Mouse (Mus musculus) midbrain, postnatal 0 days (tissue): ENCODE measurements at regions not wholly inside any gene's neighbourhood (a gene's known extent, or its start where the extent isn't known, plus 50 kb on each side); places are given as distances from the start of the nearest gene placed in this dataset.

Experiments
- ATAC-seq: fragments of 200-750 bp; cut with Nextera tagmentation; 2 replicates; pipeline ENCODE4 v1.8.0; 2017; ENCODE audit warnings: moderate number of reproducible peaks, mild to moderate bottlenecking, moderate TSS enrichment, moderate library complexity; ENCODE audit not compliant: low FRiP score
- DNase-seq: peaks from one replicate; pipeline ENCODE4 v3.0.0-alpha.2; 2015; ENCODE audit warnings: low spot score
- H3K27ac ChIP-seq: fragments of 300-500 bp; sonication (generic); 2 replicates; pipeline ENCODE4 v1.5.1; 2014; ENCODE audit warnings: low read depth, mild to moderate bottlenecking, low read length, mixed read lengths
- H3K27me3 ChIP-seq: fragments of 300-500 bp; sonication (generic); 2 replicates; pipeline ENCODE4 v1.6.1; 2014; ENCODE audit warnings: low read length, control low read depth, mixed read lengths; ENCODE audit not compliant: insufficient read depth
- H3K36me3 ChIP-seq: fragments of 300-500 bp; sonication (generic); 2 replicates; pipeline ENCODE4 v1.6.1; 2014; ENCODE audit warnings: low read length, control low read depth, mixed read lengths; ENCODE audit not compliant: insufficient read depth
- H3K4me1 ChIP-seq: fragments of 300-500 bp; sonication (generic); 2 replicates; pipeline ENCODE4 v1.6.1; 2014; ENCODE audit warnings: mild to moderate bottlenecking, control low read depth, antibody characterized with exemption, low read length, mixed read lengths; ENCODE audit not compliant: insufficient read depth
- H3K4me2 ChIP-seq: fragments of 300-500 bp; sonication (generic); 2 replicates; pipeline ENCODE4 v1.6.1; 2014; ENCODE audit warnings: low read depth, mild to moderate bottlenecking, low read length, mixed read lengths; ENCODE audit not compliant: poor library complexity, severe bottlenecking
- H3K4me3 ChIP-seq: fragments of 300-500 bp; sonication (generic); 2 replicates; pipeline ENCODE4 v1.5.1; 2014; ENCODE audit warnings: low read depth, mild to moderate bottlenecking, low read length, moderate library complexity
- H3K9ac ChIP-seq: fragments of 300-500 bp; sonication (generic); replicated peaks from 2 replicates; pipeline ENCODE4 v1.6.1; 2014; ENCODE audit warnings: mild to moderate bottlenecking, low read length, moderate library complexity, mixed read lengths; ENCODE audit not compliant: poor library complexity, severe bottlenecking
- H3K9me3 ChIP-seq: fragments of 300-500 bp; sonication (generic); 2 replicates; pipeline ENCODE4 v1.6.1; 2016; ENCODE audit warnings: low read length, control low read depth
- CTCF ChIP-seq: IDR thresholded peaks from 2 replicates; pipeline ENCODE4 v1.5.1; 2016; ENCODE audit warnings: antibody characterized with exemption, mild to moderate bottlenecking
- WGBS: fragments of 180-500 bp; shearing (Covaris S2); extraction: QIAGEN DNeasy Blood & Tissue Kit; methylation state at CpG from one replicate; pipeline ENCODE4 v1.1.7; 2014; 5-methylcytosine and 5-hydroxymethylcytosine counted together

DNA sequence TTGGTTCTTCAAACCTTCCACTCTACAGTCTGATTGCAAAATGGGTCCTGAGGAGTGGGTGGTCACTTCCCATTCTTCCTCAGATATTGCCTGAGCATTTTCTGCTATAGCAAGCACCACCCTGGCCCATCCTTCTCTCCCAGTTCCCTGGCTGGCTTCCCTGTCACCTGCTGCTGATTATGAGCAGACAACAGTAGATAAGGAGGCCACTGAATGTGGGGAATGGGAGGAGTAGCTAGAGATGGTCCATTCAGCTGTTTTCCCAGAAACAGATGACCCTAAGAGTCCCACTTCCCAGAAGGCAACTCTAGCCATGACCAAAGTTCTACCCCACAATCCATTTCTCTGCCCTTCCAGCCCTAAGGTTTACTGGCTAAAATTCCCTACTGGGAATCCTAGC is 139.6 kb upstream of the Tgfbr2 start:
- Histone ChIP-seq H3K36me3 (no peaks in the 10 kb centered on the region), H3K9me3 (no peaks in the 10 kb centered on the region), H3K4me2 (no peak overlapping the region), H3K9ac (no peak overlapping the region), H3K4me3 (no peak overlapping the region), H3K4me1 (no peaks in the 10 kb centered on the region), H3K27me3 (no peaks in the 10 kb centered on the region), H3K27ac (no peak overlapping the region)
- no peak for TF ChIP-seq CTCF
- ATAC-seq (no peak), DNase-seq (no peak)

DNA sequence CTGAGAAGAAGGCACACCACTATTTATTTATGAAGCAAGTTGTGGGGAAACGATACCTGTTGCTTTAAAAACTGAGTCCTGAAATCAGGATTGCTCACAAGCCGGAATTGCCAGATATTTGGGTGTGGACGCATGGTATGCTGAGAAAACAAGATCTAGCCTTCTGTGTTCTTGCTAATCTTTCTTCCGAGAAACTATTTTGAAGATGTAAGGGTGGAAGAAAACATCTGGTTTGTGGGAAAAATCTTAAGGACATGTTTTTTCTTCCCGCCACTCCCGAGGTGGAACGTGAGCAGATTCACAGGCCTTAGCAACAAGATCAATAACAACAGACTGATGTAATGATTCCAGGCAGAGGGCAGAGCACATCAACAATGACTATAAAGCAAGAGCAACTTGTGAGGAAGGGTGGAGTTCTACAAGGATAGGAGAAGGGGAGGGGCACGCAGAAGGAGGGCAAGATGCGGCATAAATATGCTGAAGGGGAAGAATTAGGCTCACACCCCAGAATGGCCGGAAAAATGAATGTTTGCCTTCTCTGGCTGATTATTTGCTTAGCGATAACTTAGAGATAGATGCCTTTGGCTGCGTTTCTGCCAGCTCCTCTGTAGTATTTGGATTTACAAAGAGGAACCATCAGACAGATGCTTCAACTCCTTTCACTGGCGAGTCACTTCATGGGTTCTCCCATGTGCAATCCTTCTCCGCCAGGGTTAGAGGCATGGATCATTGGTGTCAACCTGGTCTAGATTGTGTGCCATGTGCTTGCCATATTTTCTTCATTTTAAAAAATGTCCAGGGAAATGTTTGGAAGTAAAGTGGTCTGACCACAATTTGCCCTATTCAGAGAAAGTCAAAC is 139.0 kb upstream of the Tgfbr2 start:
- 85% methylated on average over 14 of the region's 14 CpGs for WGBS
- H3K27ac ChIP-seq: no peak overlapping the region
- H3K9me3 ChIP-seq: no peaks in the 10 kb centered on the region
- H3K4me1 ChIP-seq: no peaks in the 10 kb centered on the region
- no peak for TF ChIP-seq CTCF
- H3K36me3 ChIP-seq: no peaks in the 10 kb centered on the region
- H3K27me3 ChIP-seq: no peaks in the 10 kb centered on the region
- no peak overlapping the region for H3K9ac ChIP-seq
- no peak overlapping the region for H3K4me2 ChIP-seq
- H3K4me3 ChIP-seq: no peak overlapping the region
- ATAC-seq (no peak), DNase-seq (no peak)

- DNase-seq: no peak
- Histone ChIP-seq H3K27me3 (no peaks in the 10 kb centered on the region), H3K27ac (no peak overlapping the region), H3K4me3 (no peak overlapping the region), H3K4me1 (no peaks in the 10 kb centered on the region), H3K9ac (no peak overlapping the region), H3K4me2 (no peak overlapping the region), H3K9me3 (no peaks in the 10 kb centered on the region), H3K36me3 (no peaks in the 10 kb centered on the region)
- 82% methylated on average over 3 of the region's 3 CpGs for WGBS
- ATAC-seq: no peak
- TF ChIP-seq CTCF: no peak
Observed at GRCm38 (mm10) chr9:116311364-116311763, 136.2 kb upstream of the Tgfbr2 start.

DNA sequence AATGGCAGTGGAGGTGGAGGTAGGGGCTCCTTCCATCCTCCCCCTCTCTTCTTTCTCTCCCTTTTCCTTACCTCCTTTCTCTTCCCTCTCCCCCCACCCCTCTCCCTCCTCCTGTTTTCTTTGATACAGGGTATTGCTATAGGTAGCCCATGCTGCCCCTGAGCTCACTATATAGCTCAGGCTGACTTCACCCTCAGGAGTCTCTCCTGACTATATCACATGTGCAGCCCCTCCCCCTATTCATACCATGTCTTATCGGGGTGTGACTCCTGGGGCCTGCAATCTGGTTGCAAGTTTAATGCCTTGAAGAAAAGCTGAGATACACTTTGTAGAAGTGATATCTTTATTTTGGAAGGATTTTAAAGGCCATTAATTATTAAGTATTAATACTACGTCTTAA is 126.4 kb upstream of the Tgfbr2 start:
- no peaks in the 10 kb centered on the region for H3K36me3 ChIP-seq
- no peak overlapping the region for H3K9ac ChIP-seq
- H3K4me2 ChIP-seq: no peak overlapping the region
- no peaks in the 10 kb centered on the region for H3K9me3 ChIP-seq
- H3K4me1 ChIP-seq: no peaks in the 10 kb centered on the region
- H3K27ac ChIP-seq: no peak overlapping the region
- H3K27me3 ChIP-seq: no peaks in the 10 kb centered on the region
- no peak overlapping the region for H3K4me3 ChIP-seq
- no peak for DNase-seq
- ATAC-seq: no peak
- TF ChIP-seq CTCF: no peak
- WGBS: 64% methylated on average over 2 of the region's 2 CpGs

- no peak for TF ChIP-seq CTCF
Observed at GRCm38 (mm10) chr9:116298791-116299190, 123.6 kb upstream of the Tgfbr2 start.

DNA sequence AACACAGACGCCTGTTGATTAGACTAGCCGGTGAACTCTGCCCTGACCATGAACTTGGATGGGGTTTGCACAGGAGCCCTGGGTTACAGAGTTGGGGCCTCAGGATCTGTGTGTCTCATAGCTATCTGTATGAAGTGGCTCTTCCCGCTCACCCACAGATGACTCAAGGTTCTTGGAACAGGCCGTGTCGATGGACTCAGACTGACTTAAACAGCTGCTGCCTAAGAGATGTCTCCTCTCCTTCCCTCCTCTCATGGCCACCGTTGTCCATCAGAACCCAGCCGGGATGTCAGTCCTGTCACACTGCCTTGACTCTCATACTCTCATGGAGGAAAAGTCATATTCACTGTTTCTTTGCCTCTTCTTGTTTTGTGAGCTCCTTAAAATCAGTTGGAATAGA is 121.2 kb upstream of the Tgfbr2 start:
- no peak overlapping the region for H3K9ac ChIP-seq
- H3K4me2 ChIP-seq: no peak overlapping the region
- no peaks in the 10 kb centered on the region for H3K4me1 ChIP-seq
- no peak for ATAC-seq
- no peak for DNase-seq
- H3K9me3 ChIP-seq: no peaks in the 10 kb centered on the region
- no peak for TF ChIP-seq CTCF
- no peaks in the 10 kb centered on the region for H3K36me3 ChIP-seq
- no peak overlapping the region for H3K27ac ChIP-seq
- H3K4me3 ChIP-seq: no peak overlapping the region
- no peaks in the 10 kb centered on the region for H3K27me3 ChIP-seq
- WGBS: 94% methylated on average over 7 of the region's 7 CpGs

More at GRCm38 (mm10) chr9:116298791-116299190, 123.6 kb upstream of the Tgfbr2 start:
- ATAC-seq (no peak), DNase-seq (no peak)
- Histone ChIP-seq H3K4me2 (no peak overlapping the region), H3K4me3 (no peak overlapping the region), H3K9ac (no peak overlapping the region), H3K9me3 (no peaks in the 10 kb centered on the region), H3K36me3 (no peaks in the 10 kb centered on the region), H3K27ac (no peak overlapping the region), H3K27me3 (no peaks in the 10 kb centered on the region), H3K4me1 (no peaks in the 10 kb centered on the region)
- 54% methylated on average over 4 of the region's 4 CpGs for WGBS
